Mouse (Mus musculus) E14TG2a.4 (cell line): ENCODE data around the gene Cemip2.

Experiments used
- H3K27me3 ChIP-seq: 2 replicates; pipeline ENCODE4 v1.6.1; 2014; ENCODE audit warnings: low read length, control low read depth; ENCODE audit not compliant: insufficient read depth
- H3K36me3 ChIP-seq: 2 replicates; pipeline ENCODE4 v1.6.1; 2014; ENCODE audit warnings: low read length, control low read depth; ENCODE audit not compliant: insufficient read depth
- H3K4me1 ChIP-seq: replicated peaks from 2 replicates; pipeline ENCODE4 v1.6.1; 2014; ENCODE audit warnings: low read depth, low read length, control low read depth
- H3K4me3 ChIP-seq: replicated peaks from 2 replicates; pipeline ENCODE4 v1.5.1; 2014; ENCODE audit warnings: mild to moderate bottlenecking, low read length
- H3K9me3 ChIP-seq: 2 replicates; pipeline ENCODE4 v1.6.1; 2014; ENCODE audit warnings: low read length, control low read depth
- CTCF ChIP-seq: conservative IDR thresholded peaks from 2 replicates; pipeline ENCODE4 v1.5.1; 2014; ENCODE audit warnings: low read length
- NANOG ChIP-seq: IDR thresholded peaks from 2 replicates; pipeline ENCODE4 v1.6.1; 2014; ENCODE audit warnings: borderline replicate concordance, low read length, mixed read lengths
- POU5F1 ChIP-seq: IDR thresholded peaks from 2 replicates; pipeline ENCODE4 v1.6.1; 2014; ENCODE audit warnings: low read length, borderline replicate concordance

Cemip2 gene

DNA sequence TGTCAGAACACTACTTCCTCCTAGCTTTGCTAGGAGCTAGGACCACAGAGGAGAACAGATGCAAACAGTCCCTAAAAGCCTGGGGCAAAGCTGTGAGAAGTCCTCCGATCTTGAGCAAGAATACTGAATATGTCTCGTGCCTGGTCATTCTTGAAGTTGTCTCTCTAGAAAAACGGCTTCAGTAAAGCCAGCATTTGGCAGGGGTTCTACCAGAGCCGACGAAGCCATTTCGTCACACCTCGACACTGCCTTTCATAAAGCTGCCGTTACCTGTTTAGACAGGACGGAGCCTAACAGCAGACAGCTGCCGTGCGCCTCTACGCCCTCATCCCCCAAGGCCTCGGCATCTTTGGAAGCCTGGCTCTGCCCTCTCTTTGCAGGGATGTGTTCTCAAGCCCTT, 35.4 kb downstream of the Cemip2 start:
- Histone ChIP-seq H3K4me3 (no peak overlapping the region), H3K27me3 (no peaks in the 10 kb centered on the region), H3K9me3 (no peaks in the 10 kb centered on the region), H3K4me1 (peaks cover 40% of the 10 kb centered on the region), H3K36me3 (peaks cover 98% of the 10 kb centered on the region)
- no peak for TF ChIP-seq CTCF
- no peak for TF ChIP-seq POU5F1
- no peak for TF ChIP-seq NANOG

DNA sequence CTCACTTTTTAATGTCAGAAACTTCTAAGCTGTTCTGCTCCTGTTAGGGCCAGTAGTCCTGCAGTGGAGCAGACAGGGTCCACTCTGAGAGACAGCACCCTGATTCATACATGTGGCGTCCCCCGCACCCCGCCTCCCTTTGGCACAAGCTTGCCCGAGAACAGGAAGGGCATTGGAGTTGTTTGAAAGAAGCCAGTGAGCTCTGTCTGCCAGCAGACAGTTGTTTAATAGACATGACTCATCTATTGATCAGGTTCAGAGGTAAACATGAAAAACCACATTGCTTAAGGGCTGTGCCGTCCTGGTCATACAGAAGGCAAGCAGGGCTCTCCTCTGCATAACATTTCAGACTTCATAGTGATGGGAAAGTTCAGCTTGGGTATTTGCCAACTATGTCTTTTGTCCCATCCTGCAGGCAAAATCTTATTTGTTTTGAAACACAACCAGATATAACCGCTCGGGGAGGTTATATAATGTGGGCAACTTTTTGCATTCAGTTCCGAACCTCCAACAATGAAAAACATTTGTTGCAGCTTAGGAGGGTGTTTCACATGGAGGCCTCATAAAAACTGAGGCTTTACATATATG, 36.4 kb downstream of the Cemip2 start:
- peaks cover 98% of the 10 kb centered on the region for H3K36me3 ChIP-seq
- no peaks in the 10 kb centered on the region for H3K9me3 ChIP-seq
- no peaks in the 10 kb centered on the region for H3K27me3 ChIP-seq
- TF ChIP-seq CTCF (no peak), NANOG (no peak), POU5F1 (no peak)
- H3K4me1 ChIP-seq = peaks cover 44% of the 10 kb centered on the region
- no peak overlapping the region for H3K4me3 ChIP-seq

DNA sequence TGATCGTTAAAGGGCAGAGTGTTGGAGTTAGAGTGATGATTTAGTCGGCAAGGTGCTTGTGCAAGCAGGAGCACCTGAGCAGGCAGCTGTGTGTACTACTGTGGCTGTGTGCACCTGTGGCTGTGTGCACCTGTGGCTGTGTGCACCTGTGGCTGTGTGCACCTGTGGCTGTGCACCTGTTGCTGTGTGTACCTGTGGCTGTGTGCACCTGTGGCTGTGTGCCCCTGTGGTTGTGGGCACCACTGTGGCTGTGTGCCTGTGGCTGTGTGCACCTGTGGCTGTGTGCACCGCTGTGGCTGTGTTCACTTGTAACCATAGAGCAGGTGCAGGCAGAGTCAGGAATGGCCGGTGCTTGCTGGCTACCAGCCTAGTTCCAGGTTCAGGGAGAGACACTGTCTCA, 38.1 kb downstream of the Cemip2 start:
- H3K9me3 ChIP-seq = no peaks in the 10 kb centered on the region
- no peaks in the 10 kb centered on the region for H3K27me3 ChIP-seq
- H3K4me3 ChIP-seq = no peak overlapping the region
- H3K4me1 ChIP-seq = peaks cover 52% of the 10 kb centered on the region
- TF ChIP-seq NANOG = no peak
- TF ChIP-seq CTCF = no peak
- no peak for TF ChIP-seq POU5F1
- H3K36me3 ChIP-seq = peaks cover 98% of the 10 kb centered on the region

GRCm38 (mm10) chr19:21818021-21818725, 40.0 kb downstream of the Cemip2 start:
- Histone ChIP-seq H3K4me3 (0 out of 2 replicates have a peak overlapping the region, but pooled peaks have one; percentile 4), H3K9me3 (no peaks in the 10 kb centered on the region), H3K4me1 (peaks cover 62% of the 10 kb centered on the region), H3K36me3 (peaks cover 94% of the 10 kb centered on the region), H3K27me3 (no peaks in the 10 kb centered on the region)
- TF ChIP-seq NANOG = peak; percentile 99
- no peak for TF ChIP-seq CTCF
- no peak; the same call in 1 of the 2 replicates for TF ChIP-seq POU5F1

DNA sequence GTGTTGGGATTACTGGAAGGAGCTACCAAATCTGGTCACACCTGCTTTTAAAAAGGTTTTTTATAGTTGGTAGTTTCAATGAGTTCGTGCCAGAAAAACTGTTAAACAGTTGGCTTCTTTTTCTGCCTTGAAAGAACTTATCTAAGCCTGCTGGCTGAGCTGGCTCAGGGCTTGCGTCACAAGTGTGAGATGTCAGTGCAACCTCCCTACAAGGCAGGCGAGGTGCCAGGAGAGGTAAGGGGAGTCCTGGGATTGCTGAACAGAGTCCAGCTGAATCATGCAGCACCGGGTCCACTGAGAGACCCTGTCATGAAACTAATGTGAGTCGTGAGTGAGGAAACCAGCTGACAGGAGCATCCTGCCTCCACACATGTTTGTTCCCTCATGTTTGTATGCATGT, 41.4 kb downstream of the Cemip2 start:
- Histone ChIP-seq H3K27me3 (no peaks in the 10 kb centered on the region), H3K36me3 (peaks cover 93% of the 10 kb centered on the region), H3K9me3 (no peaks in the 10 kb centered on the region), H3K4me1 (peaks cover 55% of the 10 kb centered on the region), H3K4me3 (no peak overlapping the region)
- no peak for TF ChIP-seq NANOG

- no peaks in the 10 kb centered on the region for H3K27me3 ChIP-seq
- no peaks in the 10 kb centered on the region for H3K9me3 ChIP-seq
- H3K36me3 ChIP-seq = peaks cover 93% of the 10 kb centered on the region
- H3K4me3 ChIP-seq = no peak overlapping the region
- peaks cover 55% of the 10 kb centered on the region for H3K4me1 ChIP-seq
- TF ChIP-seq NANOG = no peak
- TF ChIP-seq POU5F1 = no peak
- no peak for TF ChIP-seq CTCF
Observed at GRCm38 (mm10) chr19:21820126-21820525, 42.0 kb downstream of the Cemip2 start.

DNA sequence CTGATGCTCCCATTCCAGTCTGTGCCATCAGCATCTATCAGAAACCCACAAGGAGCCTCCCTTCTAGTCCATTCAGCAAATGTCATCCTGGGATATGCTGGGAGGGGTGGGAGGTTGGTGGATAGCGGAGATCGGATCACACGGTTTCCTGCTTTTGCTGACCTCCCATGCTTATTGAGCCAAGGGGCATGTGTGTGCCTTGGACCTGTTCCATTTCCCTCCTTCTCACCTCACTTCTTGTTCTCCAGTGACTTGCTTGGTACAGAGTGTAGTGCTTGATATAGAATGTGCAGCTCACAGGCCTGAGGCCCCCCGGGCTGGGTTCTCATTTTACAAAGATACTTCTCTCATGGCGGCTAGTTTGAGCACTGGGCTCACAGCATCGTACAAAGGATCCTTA, 43.7 kb downstream of the Cemip2 start:
- no peak for TF ChIP-seq POU5F1
- TF ChIP-seq CTCF = no peak
- no peak for TF ChIP-seq NANOG
- H3K4me3 ChIP-seq = no peak overlapping the region

DNA sequence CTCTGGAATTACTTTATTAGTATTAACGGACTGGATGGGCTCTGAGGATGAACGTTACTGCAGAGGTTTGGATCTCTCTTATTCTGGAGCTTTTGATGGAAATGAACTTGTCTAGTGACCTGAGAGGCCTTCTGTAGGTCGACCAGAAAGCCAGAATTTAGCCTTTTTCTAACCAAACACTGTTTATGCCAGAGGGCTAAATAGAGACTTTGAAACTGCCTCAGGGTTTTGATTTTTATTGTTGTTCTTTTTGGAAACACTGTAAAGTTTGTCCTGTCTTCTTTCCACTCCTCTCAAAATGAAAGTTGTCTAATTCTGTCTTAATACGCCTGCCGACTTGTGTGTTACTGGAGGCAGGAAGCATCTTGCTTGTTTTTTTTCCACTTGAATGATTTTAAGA, 46.0 kb downstream of the Cemip2 start:
- no peaks in the 10 kb centered on the region for H3K27me3 ChIP-seq
- H3K4me1 ChIP-seq = peaks cover 36% of the 10 kb centered on the region
- TF ChIP-seq POU5F1 (no peak), NANOG (no peak), CTCF (no peak)
- peaks cover 94% of the 10 kb centered on the region for H3K36me3 ChIP-seq
- no peak overlapping the region for H3K4me3 ChIP-seq
- no peaks in the 10 kb centered on the region for H3K9me3 ChIP-seq

More for the DNA sequence above, 43.7 kb downstream of the Cemip2 start:
- H3K27me3 ChIP-seq = no peaks in the 10 kb centered on the region
- no peaks in the 10 kb centered on the region for H3K9me3 ChIP-seq
- peaks cover 93% of the 10 kb centered on the region for H3K36me3 ChIP-seq
- peaks cover 47% of the 10 kb centered on the region for H3K4me1 ChIP-seq
